7 mouse cellular contexts compared by ENCODE assay signal in genomic region chr6:73368047-73368835, GRCm38 (mm10).
DNase-seq lines count a peak whose midpoint lies in the region; ATAC-seq and TF ChIP-seq lines count a peak whose summit lies in the region.

No protein-coding gene starts in this region.

- no peak overlapping the region for H3K27ac ChIP-seq in lung, postnatal 0 days (ENCODE audit: low read length)
- H3K27ac ChIP-seq in embryonic facial prominence, embryonic 13.5 days: no peak overlapping the region
- no peak overlapping the region for H3K27ac ChIP-seq in stomach, postnatal 0 days (replicated peaks)

- WGBS in lung, postnatal 0 days: 8% methylated on average over 21 of the region's 21 CpGs
- 10% methylated on average over 21 of the region's 21 CpGs for WGBS in embryonic facial prominence, embryonic 13.5 days
- 4% methylated on average over 21 of the region's 21 CpGs for WGBS in stomach, postnatal 0 days

- no peak for TF ChIP-seq EP300 in lung, postnatal 0 days (IDR thresholded peaks at IDR 0.05)
- TF ChIP-seq EP300 in stomach, postnatal 0 days (optimal IDR thresholded peaks at IDR 0.05): no peak

- no peak for DNase-seq in lung, postnatal 0 days (ENCODE audit: low spot score)
- DNase-seq in lung, postnatal 36 days: no peak
- DNase-seq in kidney, postnatal 10 days: peak; percentile 8
- DNase-seq in stomach, postnatal 0 days (ENCODE audit: low spot score): peak; percentile 19
- DNase-seq in cerebellum, postnatal 36 days: no peak
- no peak for DNase-seq in cerebellum, adult 11 months

- H3K9me3 ChIP-seq in lung, postnatal 0 days (ENCODE audit: low read length): no peaks in the 10 kb centered on the region
- no peaks in the 10 kb centered on the region for H3K9me3 ChIP-seq in embryonic facial prominence, embryonic 13.5 days
- no peaks in the 10 kb centered on the region for H3K9me3 ChIP-seq in stomach, postnatal 0 days (ENCODE audit: control insufficient read depth, low read length)

- no peak for ATAC-seq in lung, postnatal 0 days
- ATAC-seq in embryonic facial prominence, embryonic 13.5 days (ENCODE audit: insufficient number of reproducible peaks, insufficient read depth, low FRiP score, low TSS enrichment, low read depth): no peak
- ATAC-seq in stomach, postnatal 0 days (ENCODE audit: low FRiP score, low TSS enrichment): peak; percentile 88

- no peaks in the 10 kb centered on the region for H3K27me3 ChIP-seq in lung, postnatal 0 days (replicated peaks; ENCODE audit: insufficient read depth, low read length)
- H3K27me3 ChIP-seq in embryonic facial prominence, embryonic 13.5 days: peaks cover 23% of the 10 kb centered on the region
- no peaks in the 10 kb centered on the region for H3K27me3 ChIP-seq in stomach, postnatal 0 days (ENCODE audit: control insufficient read depth, insufficient read depth, low read length)

- H3K9ac ChIP-seq in lung, postnatal 0 days (replicated peaks; ENCODE audit: low read depth): no peak overlapping the region
- H3K9ac ChIP-seq in embryonic facial prominence, embryonic 13.5 days: 0 out of 2 replicates have a peak overlapping the region, but pooled peaks have one; percentile 22
- no peak overlapping the region for H3K9ac ChIP-seq in stomach, postnatal 0 days (ENCODE audit: low read length)

- peak overlapping the region; percentile 42 for H3K4me2 ChIP-seq in lung, postnatal 0 days (replicated peaks; ENCODE audit: low read depth, low read length)
- peak overlapping the region; percentile 52 for H3K4me2 ChIP-seq in embryonic facial prominence, embryonic 13.5 days
- H3K4me2 ChIP-seq in stomach, postnatal 0 days (replicated peaks; ENCODE audit: low read depth): peak overlapping the region; percentile 26

- peaks cover 5% of the 10 kb centered on the region; the same call in 1 of the 2 replicates for H3K4me1 ChIP-seq in lung, postnatal 0 days (ENCODE audit: insufficient read depth, low read depth, low read length)
- no peaks in the 10 kb centered on the region for H3K4me1 ChIP-seq in embryonic facial prominence, embryonic 13.5 days
- H3K4me1 ChIP-seq in stomach, postnatal 0 days (replicated peaks; ENCODE audit: control insufficient read depth, insufficient read depth): no peaks in the 10 kb centered on the region

- no peaks in the 10 kb centered on the region for H3K36me3 ChIP-seq in lung, postnatal 0 days (ENCODE audit: insufficient read depth, low read length)
- H3K36me3 ChIP-seq in embryonic facial prominence, embryonic 13.5 days: no peaks in the 10 kb centered on the region
- H3K36me3 ChIP-seq in stomach, postnatal 0 days (ENCODE audit: control insufficient read depth, insufficient read depth, low read length): no peaks in the 10 kb centered on the region

- 0 out of 2 replicates have a peak overlapping the region, but pooled peaks have one; percentile 8 for H3K4me3 ChIP-seq in lung, postnatal 0 days (ENCODE audit: low read depth, low read length)
- peak overlapping the region; percentile 15 for H3K4me3 ChIP-seq in embryonic facial prominence, embryonic 13.5 days
- peak overlapping the region; percentile 5 for H3K4me3 ChIP-seq in stomach, postnatal 0 days (ENCODE audit: low read depth, low read length)

- TF ChIP-seq CTCF in lung, postnatal 0 days (IDR thresholded peaks at IDR 0.05): no peak
- no peak for TF ChIP-seq CTCF in stomach, postnatal 0 days (IDR thresholded peaks at IDR 0.05; ENCODE audit: low read depth)

Comparison
In these comparisons a context has a peak if more than half of its experiments do, and no peak if none do; other contexts are left out.
1. DNase-seq: peak in kidney, postnatal 10 days (single experiment) and stomach, postnatal 0 days (single experiment); none in lung, postnatal 0 days (single experiment), lung, postnatal 36 days (single experiment), cerebellum, postnatal 36 days (0 of 2) and cerebellum, adult 11 months (single experiment).
2. Peak in every context shown above with its lines, with median percentiles within 50 percentile points of each other: H3K4me2 ChIP-seq and H3K4me3 ChIP-seq.